Mouse (Mus musculus) embryonic facial prominence, embryonic 14.5 days (tissue): ENCODE measurements at regions not wholly inside any gene's neighbourhood (a gene's known extent, or its start where the extent isn't known, plus 50 kb on each side); places are given as distances from the start of the nearest gene placed in this dataset.

Source experiments
- ATAC-seq: fragments of 200-750 bp; cut with Nextera tagmentation; 2 replicates; pipeline ENCODE4 v1.8.0; 2017; ENCODE audit warnings: low read depth, moderate number of reproducible peaks, moderate TSS enrichment
- DNase-seq: peaks from one replicate; pipeline ENCODE4 v3.0.0-alpha.2; 2015; ENCODE audit warnings: low spot score
- H3K27ac ChIP-seq: fragments of 300-500 bp; sonication (generic); replicated peaks from 2 replicates; pipeline ENCODE4 v1.5.1; 2014; ENCODE audit warnings: low read depth, mild to moderate bottlenecking, low read length, moderate library complexity
- H3K27me3 ChIP-seq: fragments of 300-500 bp; sonication (generic); replicated peaks from 2 replicates; pipeline ENCODE4 v1.6.1; 2014; ENCODE audit warnings: low read length; ENCODE audit not compliant: control insufficient read depth, insufficient read depth
- H3K36me3 ChIP-seq: fragments of 300-500 bp; sonication (generic); 2 replicates; pipeline ENCODE4 v1.6.1; 2014; ENCODE audit warnings: low read length, mixed read lengths; ENCODE audit not compliant: control insufficient read depth, insufficient read depth
- H3K4me1 ChIP-seq: fragments of 300-500 bp; sonication (generic); 2 replicates; pipeline ENCODE4 v1.6.1; 2014; ENCODE audit warnings: antibody characterized with exemption, low read length; ENCODE audit not compliant: control insufficient read depth, insufficient read depth
- H3K4me2 ChIP-seq: fragments of 300-500 bp; sonication (generic); 2 replicates; pipeline ENCODE4 v1.6.1; 2014; ENCODE audit warnings: low read depth, mild to moderate bottlenecking, low read length, moderate library complexity, mixed read lengths
- H3K4me3 ChIP-seq: fragments of 300-500 bp; sonication (generic); 2 replicates; pipeline ENCODE4 v1.5.1; 2014; ENCODE audit warnings: low read depth, mild to moderate bottlenecking, low read length
- H3K9ac ChIP-seq: fragments of 300-500 bp; sonication (generic); 2 replicates; pipeline ENCODE4 v1.6.1; 2014; ENCODE audit warnings: low read depth, mild to moderate bottlenecking, low read length, moderate library complexity, mixed read lengths
- H3K9me3 ChIP-seq: fragments of 300-500 bp; sonication (generic); 2 replicates; pipeline ENCODE4 v1.6.1; 2016; ENCODE audit warnings: low read length; ENCODE audit not compliant: control insufficient read depth
- WGBS: fragments of 180-500 bp; shearing (Covaris S2); extraction: QIAGEN DNeasy Blood & Tissue Kit; methylation state at CpG from one replicate; pipeline ENCODE4 v1.1.7; 2014; 5-methylcytosine and 5-hydroxymethylcytosine counted together

GRCm38 (mm10) chr13:69236386-69236785 lies 237.0 kb upstream of the Adcy2 start:
- no peaks in the 10 kb centered on the region for H3K36me3 ChIP-seq
- no peak overlapping the region for H3K9ac ChIP-seq
- no peaks in the 10 kb centered on the region for H3K9me3 ChIP-seq
- ATAC-seq (no peak), DNase-seq (no peak)
- no peak overlapping the region for H3K27ac ChIP-seq
- H3K4me1 ChIP-seq = no peaks in the 10 kb centered on the region
- 68% methylated on average over 5 of the region's 5 CpGs for WGBS
- H3K4me3 ChIP-seq = no peak overlapping the region
- no peak overlapping the region for H3K4me2 ChIP-seq
- H3K27me3 ChIP-seq = no peaks in the 10 kb centered on the region

GRCm38 (mm10) chr13:69237918-69238317 lies 238.6 kb upstream of the Adcy2 start:
- H3K9ac ChIP-seq = no peak overlapping the region
- WGBS = 85% methylated on average over 3 of the region's 3 CpGs
- H3K36me3 ChIP-seq = no peaks in the 10 kb centered on the region
- H3K4me1 ChIP-seq = no peaks in the 10 kb centered on the region
- ATAC-seq (no peak), DNase-seq (no peak)
- H3K4me3 ChIP-seq = no peak overlapping the region
- H3K27me3 ChIP-seq = no peaks in the 10 kb centered on the region
- H3K27ac ChIP-seq = no peak overlapping the region
- H3K4me2 ChIP-seq = no peak overlapping the region
- H3K9me3 ChIP-seq = no peaks in the 10 kb centered on the region

- ATAC-seq (no peak), DNase-seq (no peak)
- no peak overlapping the region for H3K4me2 ChIP-seq
- H3K4me1 ChIP-seq = no peaks in the 10 kb centered on the region
- H3K4me3 ChIP-seq = no peak overlapping the region
- no peaks in the 10 kb centered on the region for H3K36me3 ChIP-seq
- no peaks in the 10 kb centered on the region for H3K9me3 ChIP-seq
- no peaks in the 10 kb centered on the region for H3K27me3 ChIP-seq
- no peak overlapping the region for H3K9ac ChIP-seq
- WGBS = 82% methylated on average over 2 of the region's 2 CpGs
- no peak overlapping the region for H3K27ac ChIP-seq
These were observed 240.0 kb upstream of the Adcy2 start for GRCm38 (mm10) chr13:69239261-69239915.

GRCm38 (mm10) chr13:69242544-69243296 lies 243.4 kb upstream of the Adcy2 start:
- Histone ChIP-seq H3K9me3 (no peaks in the 10 kb centered on the region), H3K27me3 (no peaks in the 10 kb centered on the region), H3K9ac (no peak overlapping the region), H3K36me3 (no peaks in the 10 kb centered on the region), H3K27ac (no peak overlapping the region), H3K4me2 (no peak overlapping the region), H3K4me1 (no peaks in the 10 kb centered on the region), H3K4me3 (no peak overlapping the region)
- ATAC-seq (no peak), DNase-seq (no peak)
- WGBS = 75% methylated on average over 14 of the region's 14 CpGs

GRCm38 (mm10) chr13:69250334-69251129 lies 251.2 kb upstream of the Adcy2 start:
- Histone ChIP-seq H3K4me2 (no peak overlapping the region), H3K4me3 (no peak overlapping the region), H3K27me3 (no peaks in the 10 kb centered on the region), H3K36me3 (no peaks in the 10 kb centered on the region), H3K4me1 (0 out of 2 replicates have a peak, but pooled peaks cover 4% of the 10 kb centered on the region), H3K9ac (no peak overlapping the region), H3K9me3 (no peaks in the 10 kb centered on the region), H3K27ac (no peak overlapping the region)
- DNase-seq = no peak
- WGBS = 76% methylated on average over 4 of the region's 4 CpGs
- no peak for ATAC-seq

- Histone ChIP-seq H3K4me1 (0 out of 2 replicates have a peak, but pooled peaks cover 4% of the 10 kb centered on the region), H3K4me3 (no peak overlapping the region), H3K36me3 (no peaks in the 10 kb centered on the region), H3K4me2 (no peak overlapping the region), H3K9ac (no peak overlapping the region), H3K27me3 (no peaks in the 10 kb centered on the region), H3K9me3 (no peaks in the 10 kb centered on the region), H3K27ac (no peak overlapping the region)
- no peak for ATAC-seq
- peak; percentile 9 for DNase-seq
- 75% methylated on average over 6 of the region's 6 CpGs for WGBS
These were observed 251.8 kb upstream of the Adcy2 start for GRCm38 (mm10) chr13:69251130-69251561.

GRCm38 (mm10) chr13:69252335-69252734 lies 253.0 kb upstream of the Adcy2 start:
- DNase-seq (peak; percentile 86), ATAC-seq (peak; percentile 89)
- H3K4me2 ChIP-seq = no peak overlapping the region
- 0 out of 2 replicates have a peak, but pooled peaks cover 4% of the 10 kb centered on the region for H3K4me1 ChIP-seq
- no peak overlapping the region; the same call in 1 of the 2 replicates for H3K27ac ChIP-seq
- H3K27me3 ChIP-seq = no peaks in the 10 kb centered on the region
- no peaks in the 10 kb centered on the region for H3K9me3 ChIP-seq
- no peak overlapping the region for H3K9ac ChIP-seq
- no peaks in the 10 kb centered on the region for H3K36me3 ChIP-seq
- WGBS = 60% methylated on average over 10 of the region's 10 CpGs
- no peak overlapping the region for H3K4me3 ChIP-seq

- Histone ChIP-seq H3K27ac (no peak overlapping the region), H3K9me3 (no peaks in the 10 kb centered on the region), H3K36me3 (no peaks in the 10 kb centered on the region), H3K4me1 (no peaks in the 10 kb centered on the region), H3K4me3 (no peak overlapping the region), H3K27me3 (no peaks in the 10 kb centered on the region), H3K4me2 (no peak overlapping the region), H3K9ac (no peak overlapping the region)
- WGBS = 77% methylated on average over 5 of the region's 5 CpGs
- ATAC-seq = no peak
- no peak for DNase-seq
These were observed 261.1 kb upstream of the Adcy2 start for GRCm38 (mm10) chr13:69260485-69260884.
